Mouse (Mus musculus): ENCODE data around the gene Fbln2.

Fbln2 gene

GRCm38 (mm10) chr6:91277549-91277948 lies 65.3 kb downstream of the Fbln2 start:
- no peak for DNase-seq (ENCODE audit: low read depth in 1 of 2, low spot score in 2 of 2)

DNA sequence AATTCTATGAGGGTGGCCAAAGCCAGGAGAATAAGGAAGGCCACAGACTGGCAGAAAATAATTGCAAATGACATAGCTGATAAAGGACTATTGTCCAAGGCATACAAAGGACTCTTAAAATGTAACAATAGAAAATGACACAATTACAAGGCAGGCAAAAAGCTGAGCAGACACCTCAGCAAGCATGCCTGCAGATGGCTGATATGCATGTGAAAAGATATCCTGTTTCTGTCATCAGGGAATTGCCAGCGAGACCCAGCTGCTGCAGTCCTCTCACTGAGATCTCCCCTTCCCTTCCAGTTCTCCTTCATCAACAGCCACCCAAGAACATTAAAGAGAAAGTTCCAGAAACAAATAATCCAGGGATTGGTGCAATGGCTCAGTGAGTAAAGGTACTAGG lies 66.0 kb downstream of the Fbln2 start:
- DNase-seq (ENCODE audit: low read depth in 1 of 2, low spot score in 2 of 2), result no peak

- no peak for DNase-seq (ENCODE audit: low read depth in 1 of 2, low spot score in 2 of 2)
These were observed 67.2 kb downstream of the Fbln2 start for GRCm38 (mm10) chr6:91279477-91279876.

- DNase-seq (ENCODE audit: low read depth in 1 of 2, low spot score in 2 of 2), result peak; percentile 22 to 48
These were observed 69.0 kb downstream of the Fbln2 start for GRCm38 (mm10) chr6:91281206-91281605.

DNA sequence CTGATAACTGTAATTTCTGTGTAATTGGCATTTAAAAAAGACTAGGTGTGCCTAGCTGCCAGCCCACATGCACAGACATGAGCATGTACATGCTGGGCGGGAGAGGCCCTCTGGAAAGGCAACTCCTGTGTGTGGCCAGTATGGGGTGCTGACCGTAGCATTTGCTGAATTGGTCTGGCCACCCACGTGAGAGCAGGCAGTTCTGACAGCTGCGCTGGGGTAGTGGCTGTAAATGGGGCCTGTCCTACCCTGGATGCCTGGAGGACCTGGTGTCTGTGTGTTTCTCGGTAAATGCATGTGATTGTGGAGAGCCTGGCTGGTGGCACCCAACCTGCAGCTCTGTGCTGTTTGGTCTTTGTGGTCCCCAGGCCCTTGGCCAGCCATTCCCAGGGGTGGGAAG lies 69.5 kb downstream of the Fbln2 start:
- DNase-seq (ENCODE audit: low read depth in 1 of 2, low spot score in 2 of 2), result no peak

- DNase-seq (ENCODE audit: low read depth in 1 of 2, low spot score in 2 of 2), result no peak
These were observed 70.8 kb downstream of the Fbln2 start for GRCm38 (mm10) chr6:91283031-91283430.

GRCm38 (mm10) chr6:91284521-91285449 lies 72.5 kb downstream of the Fbln2 start:
- no peak for DNase-seq (ENCODE audit: low read depth in 1 of 2, low spot score in 2 of 2)

GRCm38 (mm10) chr6:91285450-91285790 lies 73.2 kb downstream of the Fbln2 start:
- peak in 1 of 2 experiments; percentile 10 for DNase-seq (ENCODE audit: low read depth in 1 of 2, low spot score in 2 of 2)

- DNase-seq (ENCODE audit: low read depth in 1 of 2, low spot score in 2 of 2), result no peak
These were observed 73.7 kb downstream of the Fbln2 start for GRCm38 (mm10) chr6:91285814-91286545.

GRCm38 (mm10) chr6:91286624-91287023 lies 74.4 kb downstream of the Fbln2 start:
- peak in 1 of 2 experiments; percentile 10 for DNase-seq (ENCODE audit: low read depth in 1 of 2, low spot score in 2 of 2)

GRCm38 (mm10) chr6:91287148-91287547 lies 74.9 kb downstream of the Fbln2 start:
- DNase-seq (ENCODE audit: low read depth in 1 of 2, low spot score in 2 of 2), result no peak

GRCm38 (mm10) chr6:91287636-91288035 lies 75.4 kb downstream of the Fbln2 start:
- DNase-seq (ENCODE audit: low read depth in 1 of 2, low spot score in 2 of 2), result no peak

DNA sequence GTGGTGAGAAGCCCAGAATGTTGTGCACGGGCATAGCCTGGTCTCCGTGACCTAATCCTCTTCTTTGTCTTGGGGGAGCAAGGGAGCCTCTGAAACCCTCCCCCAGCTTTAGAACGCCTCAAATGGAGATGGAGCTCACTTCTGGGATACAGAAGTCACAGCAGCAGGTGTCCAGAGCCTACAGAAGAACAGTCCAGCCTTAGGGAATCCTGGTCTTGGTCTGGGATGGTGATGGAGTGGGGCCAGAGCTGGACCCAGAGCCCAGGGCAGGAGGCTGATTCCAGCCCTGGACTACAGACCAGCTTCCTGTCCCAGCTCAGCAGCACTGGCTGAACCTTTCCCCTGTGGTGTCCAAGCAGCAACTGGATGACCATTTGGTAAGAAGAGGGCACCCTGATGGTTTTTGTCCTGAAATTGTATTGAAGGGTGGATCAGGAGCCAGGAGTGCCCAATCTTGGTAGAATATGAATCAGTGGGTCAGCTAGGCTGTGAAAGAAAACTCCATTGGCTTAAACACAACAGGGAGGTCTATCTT lies 76.1 kb downstream of the Fbln2 start:
- no peak for DNase-seq (ENCODE audit: low read depth in 1 of 2, low spot score in 2 of 2)

DNA sequence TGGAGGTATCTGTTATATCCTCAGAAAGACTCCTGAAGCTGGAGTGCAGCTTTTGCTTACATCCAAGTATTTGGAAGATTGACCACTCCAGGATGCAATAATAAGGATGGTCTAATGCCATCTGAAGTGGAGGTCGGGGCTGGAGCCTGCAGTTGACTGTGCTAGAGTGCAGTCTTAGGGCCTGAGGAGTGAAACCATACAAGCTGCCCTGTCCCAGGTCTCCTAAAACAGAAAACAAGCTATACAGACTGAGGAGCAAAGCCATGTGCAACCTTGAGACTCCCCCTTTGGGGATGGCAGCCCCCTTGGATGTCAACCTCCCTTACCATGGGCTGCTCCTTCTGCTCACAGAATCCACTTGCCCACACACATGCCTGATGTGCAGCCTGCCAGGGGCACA lies 76.7 kb downstream of the Fbln2 start:
- no peak for DNase-seq (ENCODE audit: low read depth in 1 of 2, low spot score in 2 of 2)

DNA sequence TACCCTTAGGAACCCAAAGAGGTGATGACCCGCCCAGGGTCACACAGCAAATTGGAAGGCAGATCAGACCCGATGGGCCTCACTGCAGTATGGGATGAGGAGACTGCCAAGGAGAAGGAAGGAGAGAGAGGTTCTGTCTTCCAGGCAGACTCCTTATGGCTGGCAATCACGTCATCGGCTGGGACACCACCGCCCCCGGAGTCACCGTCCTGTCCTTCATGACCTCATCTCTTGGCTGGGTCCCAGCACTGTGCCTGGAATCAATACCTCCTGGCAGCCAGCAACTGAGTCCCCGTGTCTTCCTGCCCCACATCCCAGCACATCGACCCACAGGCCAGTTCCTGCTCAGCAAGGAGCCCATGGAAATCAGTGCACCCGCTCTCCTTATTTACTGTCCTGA lies 78.7 kb downstream of the Fbln2 start:
- no peak for DNase-seq (ENCODE audit: low read depth in 1 of 2, low spot score in 2 of 2)

GRCm38 (mm10) chr6:91295431-91295830 lies 83.2 kb downstream of the Fbln2 start:
- no peak for DNase-seq (ENCODE audit: low read depth in 1 of 2, low spot score in 2 of 2)

GRCm38 (mm10) chr6:91298828-91299227 lies 86.6 kb downstream of the Fbln2 start:
- DNase-seq (ENCODE audit: low read depth in 1 of 2, low spot score in 2 of 2), result no peak

DNA sequence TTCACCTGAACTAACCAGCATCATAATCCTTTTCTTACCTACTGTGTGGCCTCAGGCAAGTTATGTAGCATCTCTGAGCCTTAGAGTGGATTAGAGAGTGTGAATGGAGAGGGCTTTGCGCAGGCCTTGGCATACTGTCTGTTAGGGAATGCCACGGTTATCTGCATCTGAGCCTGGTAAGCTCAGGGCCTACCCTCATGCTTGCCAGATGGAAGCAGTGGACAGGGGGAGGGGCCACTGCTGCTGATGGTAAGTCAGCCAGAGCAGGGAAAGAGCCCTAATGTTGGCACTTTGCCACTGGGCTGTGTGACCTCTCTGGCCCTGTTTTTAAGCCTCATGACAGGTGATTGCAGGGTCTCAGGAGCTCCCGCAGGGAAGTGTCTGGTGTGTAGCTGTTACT lies 87.8 kb downstream of the Fbln2 start:
- no peak for DNase-seq (ENCODE audit: low read depth in 1 of 2, low spot score in 2 of 2)

DNA sequence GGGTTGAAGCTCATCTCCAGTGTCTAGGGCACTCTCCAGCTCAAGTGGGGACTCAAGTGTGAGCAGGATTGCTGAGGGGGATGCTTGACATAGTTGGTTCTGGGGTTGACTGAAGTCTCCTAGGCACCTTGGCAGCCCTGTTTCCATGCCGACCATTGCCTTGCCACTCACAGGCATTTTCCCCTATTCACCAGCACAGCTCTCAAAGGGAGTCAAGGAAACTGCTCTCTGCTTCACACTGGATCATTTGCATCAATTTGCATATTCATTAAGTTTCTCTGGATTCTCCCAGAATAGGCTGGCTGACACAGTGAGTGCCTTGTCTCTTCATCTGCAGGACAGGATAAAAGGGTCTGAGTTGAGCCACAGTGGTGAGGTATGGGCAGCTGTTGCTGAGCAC lies 89.6 kb downstream of the Fbln2 start:
- no peak for DNase-seq (ENCODE audit: low read depth in 1 of 2, low spot score in 2 of 2)

DNA sequence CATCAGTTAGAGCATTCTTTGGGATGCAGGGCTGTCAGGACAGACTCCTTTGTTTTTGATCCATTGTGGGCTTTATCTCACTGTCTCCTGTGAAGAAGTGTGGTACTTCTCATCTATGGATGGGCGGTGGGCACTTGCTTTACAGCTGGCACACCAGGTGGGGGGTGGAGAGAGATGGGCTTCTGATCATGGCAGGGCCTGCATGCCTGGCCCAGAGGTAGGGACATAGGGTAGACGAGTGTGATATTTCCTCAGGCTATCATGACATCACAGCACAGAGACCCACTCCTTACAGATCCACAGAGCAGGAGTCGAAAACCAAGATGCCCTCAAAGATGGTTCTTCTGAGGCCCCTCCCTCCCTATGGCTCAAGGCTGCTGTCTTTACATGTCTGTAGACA lies 90.1 kb downstream of the Fbln2 start:
- no peak for DNase-seq (ENCODE audit: low read depth in 1 of 2, low spot score in 2 of 2)

DNA sequence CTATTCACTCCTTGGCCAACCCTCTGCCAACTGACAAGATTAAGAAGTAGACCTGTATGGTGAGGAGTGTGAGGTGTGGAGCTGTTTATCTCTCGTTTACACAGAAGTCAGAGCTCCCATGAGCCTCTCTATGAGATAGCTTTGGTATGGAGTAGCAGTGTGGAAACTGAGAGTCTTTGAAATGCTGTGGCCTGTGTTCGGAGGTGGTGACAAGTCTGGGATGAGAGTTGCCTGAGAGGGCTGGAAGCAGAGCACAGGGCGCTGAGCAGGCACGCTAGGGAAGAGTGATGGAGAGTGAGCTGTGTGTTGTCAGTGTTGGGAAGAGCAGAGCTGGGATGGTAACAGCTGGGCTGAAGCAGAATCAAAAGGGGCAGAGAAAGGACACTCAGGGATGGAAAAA lies 91.9 kb downstream of the Fbln2 start:
- no peak for DNase-seq (ENCODE audit: low read depth in 1 of 2, low spot score in 2 of 2)

- DNase-seq (ENCODE audit: low read depth in 1 of 2, low spot score in 2 of 2), result no peak
These were observed 95.7 kb downstream of the Fbln2 start for GRCm38 (mm10) chr6:91307972-91308371.
